Mouse (Mus musculus) CH12.LX (cell line): ENCODE measurements at regions not wholly inside any gene's neighbourhood (a gene's known extent, or its start where the extent isn't known, plus 50 kb on each side); places are given as distances from the start of the nearest gene placed in this dataset.

Experiments used
- DNase-seq: peaks from one replicate; pipeline ENCODE4 v3.0.0-alpha.2; 2013; ENCODE audit errors: extremely low read depth
- H3K27ac ChIP-seq: 2 replicates; pipeline ENCODE4 v1.5.1; 2012; ENCODE audit warnings: low read depth, mild to moderate bottlenecking, control low read depth, moderate library complexity; ENCODE audit not compliant: insufficient read depth
- H3K27me3 ChIP-seq: replicated peaks from 2 replicates; pipeline ENCODE3; 2012; ENCODE audit warnings: inconsistent platforms
- H3K36me3 ChIP-seq, 2 experiments: replicated peaks in 1 of 2; 2 replicates each; pipeline versions ENCODE3 to v1.6.1; 2012; ENCODE audit warnings: inconsistent platforms in 1 of 2, low read length in 1 of 2, mild to moderate bottlenecking in 1 of 2, mixed read lengths in 1 of 2, moderate library complexity in 1 of 2; ENCODE audit not compliant: control insufficient read depth in 1 of 2, insufficient read depth in 1 of 2
- H3K4me1 ChIP-seq, 2 experiments: 2 replicates each; pipeline ENCODE4 v1.6.1; 2012; ENCODE audit warnings: inconsistent platforms in 1 of 2, moderate library complexity in 1 of 2; ENCODE audit not compliant: insufficient read depth in 2 of 2, control insufficient read depth in 1 of 2
- H3K4me2 ChIP-seq: 2 replicates; pipeline ENCODE4 v1.6.1; 2012; ENCODE audit warnings: low read depth, mild to moderate bottlenecking, control low read depth; ENCODE audit not compliant: poor library complexity, insufficient read depth, severe bottlenecking
- H3K4me3 ChIP-seq, 3 experiments: fragments of 150-350 bp in 1 of 3; sonication (generic) in 1 of 3; replicated peaks in 1 of 3; 2 replicates each; pipeline versions ENCODE3 to v1.5.1; 2011 to 2012; ENCODE audit warnings: low read depth in 2 of 3, low read length in 2 of 3, mild to moderate bottlenecking in 2 of 3, moderate library complexity in 2 of 3, control low read depth in 1 of 3, improper control_type of control experiment in 1 of 3, inconsistent platforms in 1 of 3, mixed read lengths in 1 of 3; ENCODE audit not compliant: poor library complexity in 1 of 3
- H3K79me2 ChIP-seq: replicated peaks from 2 replicates; pipeline ENCODE4 v1.6.1; 2012; ENCODE audit warnings: mild to moderate bottlenecking, moderate library complexity; ENCODE audit not compliant: control insufficient read depth, poor library complexity, insufficient read depth, severe bottlenecking; ENCODE audit errors: extremely low read depth
- H3K9ac ChIP-seq: 2 replicates; pipeline ENCODE4 v1.6.1; 2012; ENCODE audit warnings: low read depth, mild to moderate bottlenecking, control low read depth, moderate library complexity; ENCODE audit not compliant: insufficient read depth
- H3K9me3 ChIP-seq: replicated peaks from 2 replicates; pipeline ENCODE3; 2012; ENCODE audit warnings: low read length, inconsistent platforms, mixed read lengths
- BHLHE40 ChIP-seq: IDR thresholded peaks from 2 replicates; pipeline ENCODE4 v1.6.1; 2011; ENCODE audit warnings: mild to moderate bottlenecking, low read depth, low read length, improper control_type of control experiment
- CHD2 ChIP-seq: IDR thresholded peaks from 2 replicates; pipeline ENCODE4 v1.6.1; 2011; ENCODE audit warnings: low read length, improper control_type of control experiment
- CTCF ChIP-seq, 2 experiments: IDR thresholded peaks in 1 of 2; conservative IDR thresholded peaks in 1 of 2; 2 replicates each; pipeline ENCODE4 v1.5.1; 2011 to 2012; ENCODE audit warnings: low read depth in 2 of 2, low read length in 2 of 2, improper control_type of control experiment in 1 of 2, inconsistent platforms in 1 of 2, mild to moderate bottlenecking in 1 of 2, moderate library complexity in 1 of 2
- E2F4 ChIP-seq: IDR thresholded peaks from 2 replicates; pipeline ENCODE4 v1.6.1; 2011; ENCODE audit warnings: low read depth, low read length, improper control_type of control experiment; ENCODE audit not compliant: insufficient replicate concordance
- EP300 ChIP-seq: IDR thresholded peaks from 2 replicates; pipeline ENCODE4 v1.6.1; 2011; ENCODE audit warnings: low read length, improper control_type of control experiment
- IRF4 ChIP-seq: IDR thresholded peaks from 2 replicates; pipeline ENCODE4 v1.6.1; 2014; ENCODE audit warnings: low read depth, mild to moderate bottlenecking, inconsistent platforms, low read length, improper control_type of control experiment
- JUN ChIP-seq: IDR thresholded peaks from 2 replicates; pipeline ENCODE4 v1.6.1; 2011; ENCODE audit warnings: low read depth, mild to moderate bottlenecking, low read length, improper control_type of control experiment, moderate library complexity; ENCODE audit not compliant: insufficient read depth
- KAT2A ChIP-seq: IDR thresholded peaks from 2 replicates; pipeline ENCODE4 v1.6.1; 2012; ENCODE audit warnings: low read length, improper control_type of control experiment, inconsistent platforms; ENCODE audit not compliant: insufficient replicate concordance
- MAX ChIP-seq: IDR thresholded peaks from 2 replicates; pipeline ENCODE4 v1.6.1; 2011; ENCODE audit warnings: low read length, improper control_type of control experiment
- MEF2A ChIP-seq: IDR thresholded peaks from 2 replicates; pipeline ENCODE4 v1.6.1; 2014; ENCODE audit warnings: low read depth, mild to moderate bottlenecking, inconsistent platforms, low read length, improper control_type of control experiment, borderline replicate concordance
- MXI1 ChIP-seq: IDR thresholded peaks from 2 replicates; pipeline ENCODE4 v1.6.1; 2011; ENCODE audit warnings: mild to moderate bottlenecking, low read depth, low read length, improper control_type of control experiment
- MYC ChIP-seq: IDR thresholded peaks from 2 replicates; pipeline ENCODE4 v1.6.1; 2011; ENCODE audit warnings: low read depth, mild to moderate bottlenecking, improper control_type of control experiment, low read length
- NELFE ChIP-seq: IDR thresholded peaks from 2 replicates; pipeline ENCODE4 v1.6.1; 2011; ENCODE audit warnings: low read depth, low read length, improper control_type of control experiment
- NRF1 ChIP-seq: IDR thresholded peaks from 2 replicates; pipeline ENCODE4 v1.6.1; 2014; ENCODE audit warnings: low read depth, mild to moderate bottlenecking, inconsistent platforms, low read length, improper control_type of control experiment, moderate library complexity
- POLR2A ChIP-seq: IDR thresholded peaks from 2 replicates; pipeline ENCODE4 v1.6.1; 2011; ENCODE audit warnings: low read depth, mild to moderate bottlenecking, improper control_type of control experiment, low read length
- RAD21 ChIP-seq: IDR thresholded peaks from 2 replicates; pipeline ENCODE4 v1.6.1; 2011; ENCODE audit warnings: low read depth, mild to moderate bottlenecking, low read length, improper control_type of control experiment, moderate library complexity
- RCOR1 ChIP-seq: conservative IDR thresholded peaks from 2 replicates; pipeline ENCODE4 v1.6.1; 2012; ENCODE audit warnings: low read depth, mild to moderate bottlenecking, inconsistent platforms, low read length, improper control_type of control experiment
- SIN3A ChIP-seq: IDR thresholded peaks from 2 replicates; pipeline ENCODE4 v1.6.1; 2012; ENCODE audit warnings: low read length, improper control_type of control experiment, inconsistent platforms
- TBP ChIP-seq: conservative IDR thresholded peaks from 2 replicates; pipeline ENCODE4 v1.6.1; 2011; ENCODE audit warnings: low read depth, low read length, improper control_type of control experiment
- TCF12 ChIP-seq: IDR thresholded peaks from 2 replicates; pipeline ENCODE4 v1.6.1; 2014; ENCODE audit warnings: low read depth, mild to moderate bottlenecking, inconsistent platforms, low read length, improper control_type of control experiment
- UBTF ChIP-seq: IDR thresholded peaks from 2 replicates; pipeline ENCODE4 v1.6.1; 2012; ENCODE audit warnings: low read depth, mild to moderate bottlenecking, inconsistent platforms, low read length, improper control_type of control experiment, moderate library complexity
- ZC3H11A ChIP-seq: IDR thresholded peaks from 2 replicates; pipeline ENCODE4 v1.6.1; 2012; ENCODE audit warnings: low read depth, mild to moderate bottlenecking, inconsistent platforms, low read length, improper control_type of control experiment
- ZKSCAN1 ChIP-seq: IDR thresholded peaks from 2 replicates; pipeline ENCODE4 v1.6.1; 2012; ENCODE audit warnings: low read depth, inconsistent platforms, low read length, improper control_type of control experiment, borderline replicate concordance
- dilution Hi-C: fragments of 300-500 bp; cut with MboI; formaldehyde crosslinking; loops from 2 replicates; pipeline ENCODE4 v1.14.3; 2020; ENCODE audit warnings: low sequenced_read_pairs; ENCODE audit not compliant: extremely low pct_unique_long_range_greater_than_20kb, extremely low pct_ligation_motif_present
- in situ Hi-C: fragments of 300-500 bp; cut with MboI; formaldehyde crosslinking; loops from 3 replicates; pipeline ENCODE4 v1.14.3; 2019; ENCODE audit warnings: low sequenced_read_pairs, low pct_ligation_motif_present, low pct_unique_long_range_greater_than_20kb, mixed read lengths

GRCm38 (mm10) chr1:105422945-105423344 is 66.4 kb upstream of the Rnf152 start:
- in situ Hi-C loops (no loop called here), dilution Hi-C loops (no loop called here)
- no peak for DNase-seq
- no peak overlapping the region for H3K4me2 ChIP-seq
- H3K9ac ChIP-seq: no peak overlapping the region
- no peaks in the 10 kb centered on the region for H3K27me3 ChIP-seq
- no peaks in the 10 kb centered on the region for H3K36me3 ChIP-seq
- H3K27ac ChIP-seq: no peak overlapping the region
- H3K4me3 ChIP-seq: no peak overlapping the region
- H3K9me3 ChIP-seq: no peaks in the 10 kb centered on the region
- H3K79me2 ChIP-seq: no peaks in the 10 kb centered on the region
- no peaks in the 10 kb centered on the region for H3K4me1 ChIP-seq
- no peak for TF ChIP-seq KAT2A
- no peak for TF ChIP-seq MXI1
- no peak for TF ChIP-seq POLR2A
- no peak for TF ChIP-seq CTCF (conservative IDR thresholded peaks at IDR 0.05 in 1 of 2, IDR thresholded peaks at IDR 0.05 in 1 of 2; ENCODE audit: low read depth in 2 of 2, low read length in 2 of 2)
- no peak for TF ChIP-seq TBP
- no peak for TF ChIP-seq CHD2
- TF ChIP-seq BHLHE40: no peak
- TF ChIP-seq RCOR1: no peak
- no peak for TF ChIP-seq EP300
- no peak for TF ChIP-seq RAD21
- no peak for TF ChIP-seq ZKSCAN1
- TF ChIP-seq MYC: no peak
- TF ChIP-seq IRF4: no peak
- no peak for TF ChIP-seq TCF12
- TF ChIP-seq NRF1: no peak

- Histone ChIP-seq H3K4me1 (no peaks in the 10 kb centered on the region), H3K27me3 (no peaks in the 10 kb centered on the region), H3K9ac (no peak overlapping the region), H3K9me3 (no peaks in the 10 kb centered on the region), H3K4me3 (no peak overlapping the region), H3K4me2 (no peak overlapping the region), H3K27ac (no peak overlapping the region), H3K79me2 (no peaks in the 10 kb centered on the region), H3K36me3 (no peaks in the 10 kb centered on the region)
- no peak for DNase-seq
- in situ Hi-C loops (no loop called here), dilution Hi-C loops (no loop called here)
- TF ChIP-seq MAX (no peak), SIN3A (no peak), CHD2 (no peak), MYC (no peak), ZKSCAN1 (no peak), CTCF (conservative IDR thresholded peaks at IDR 0.05 in 1 of 2, IDR thresholded peaks at IDR 0.05 in 1 of 2; ENCODE audit: low read depth in 2 of 2, low read length in 2 of 2) (no peak), NRF1 (no peak), MEF2A (no peak), RAD21 (no peak), E2F4 (no peak), ZC3H11A (no peak), JUN (no peak), EP300 (no peak), MXI1 (no peak), NELFE (no peak), KAT2A (no peak), UBTF (no peak)
Measured at GRCm38 (mm10) chr1:105420374-105421046, 64.0 kb upstream of the Rnf152 start.
